In the genomic region with DNA sequence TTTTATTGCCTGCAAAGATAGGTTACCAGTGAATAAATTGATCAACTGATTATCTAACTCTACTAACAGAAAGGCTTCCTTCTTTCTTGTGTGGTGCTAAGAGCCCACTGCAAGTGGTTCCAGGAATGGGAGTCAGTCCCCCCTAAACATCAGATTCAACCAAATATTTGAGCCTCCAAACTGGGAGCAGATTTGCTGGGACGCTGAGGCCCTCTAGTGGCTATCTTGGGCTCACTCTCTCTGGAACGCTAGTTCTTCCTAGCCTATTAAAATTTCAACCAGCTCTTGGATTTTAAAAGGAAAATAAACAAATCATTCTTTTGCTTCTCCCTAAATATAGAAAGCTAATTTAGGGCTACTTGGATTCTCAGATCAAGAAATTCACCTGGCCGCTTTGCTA, we compare ENCODE assay signal across 8 mouse cellular contexts.
DNase-seq lines count a peak whose midpoint lies in the region; ATAC-seq and TF ChIP-seq lines count a peak whose summit lies in the region.
"Had no signal": no experiment of that assay in that cellular context is flagged by ENCODE, and none has a peak within 500 bp of the region (broad histone marks: within the 10 kb centered on the region; RNA-seq: fewer than 3 reads in every experiment).

No protein-coding gene starts in this region.

- H3K4me1 ChIP-seq in testis, adult 2 months (ENCODE audit: control insufficient read depth, insufficient read depth, low read length), result no peaks in the 10 kb centered on the region
- H3K4me1 ChIP-seq in embryonic facial prominence, embryonic 11.5 days (ENCODE audit: control insufficient read depth, insufficient read depth, low read length), result no peaks in the 10 kb centered on the region
- H3K4me1 ChIP-seq: megakaryocyte, embryonic 14.5 days had no signal

- DNase-seq in testis, postnatal 14 days (ENCODE audit: low spot score), result no peak
- peak; percentile 85 for DNase-seq in brain, adult 2 months (ENCODE audit: low read depth, low spot score)
- peak; percentile 65 for DNase-seq in embryonic facial prominence, embryonic 11.5 days (ENCODE audit: low spot score)
- peak; percentile 35 for DNase-seq in kidney, postnatal 14 days
- peak; percentile 45 for DNase-seq in lung, postnatal 10 days
- no peak for DNase-seq in spleen, adult 18-20 months

- no peaks in the 10 kb centered on the region for H3K36me3 ChIP-seq in testis, adult 2 months (ENCODE audit: control insufficient read depth, insufficient read depth, low read length)
- H3K36me3 ChIP-seq in embryonic facial prominence, embryonic 11.5 days (replicated peaks; ENCODE audit: control insufficient read depth, insufficient read depth, low read depth, low read length), result no peaks in the 10 kb centered on the region

- WGBS in embryonic facial prominence, embryonic 11.5 days, result 21% methylated on average over 3 of the region's 3 CpGs

- no peak overlapping the region for H3K27ac ChIP-seq in testis, adult 2 months (ENCODE audit: control insufficient read depth, insufficient read depth, low read depth, low read length)
- no peak overlapping the region for H3K27ac ChIP-seq in embryonic facial prominence, embryonic 11.5 days (replicated peaks; ENCODE audit: low read depth, low read length)

- no peaks in the 10 kb centered on the region for H3K9me3 ChIP-seq in embryonic facial prominence, embryonic 11.5 days (replicated peaks; ENCODE audit: control insufficient read depth, low read length)

- no peak for ATAC-seq in embryonic facial prominence, embryonic 11.5 days (replicated peaks; ENCODE audit: insufficient number of reproducible peaks, low FRiP score, low TSS enrichment, low read depth)

- H3K4me2 ChIP-seq in embryonic facial prominence, embryonic 11.5 days (ENCODE audit: low read depth, low read length), result no peak overlapping the region

- H3K4me3 ChIP-seq in testis, adult 2 months (ENCODE audit: control insufficient read depth, low read depth, low read length), result no peak overlapping the region
- no peak overlapping the region for H3K4me3 ChIP-seq in embryonic facial prominence, embryonic 11.5 days (ENCODE audit: low read depth, low read length)
- H3K4me3 ChIP-seq: megakaryocyte, embryonic 14.5 days had no signal

- TF ChIP-seq POLR2A in testis, adult 2 months (IDR thresholded peaks at IDR 0.05; ENCODE audit: control insufficient read depth, low read depth, low read length), result no peak

- H3K9ac ChIP-seq in embryonic facial prominence, embryonic 11.5 days (replicated peaks; ENCODE audit: low read length), result no peak overlapping the region

- TF ChIP-seq CTCF in testis, adult 2 months (IDR thresholded peaks at IDR 0.05; ENCODE audit: control insufficient read depth, insufficient read depth, insufficient replicate concordance, low read depth, low read length), result peak; percentile 26; the same call in 1 of the 2 replicates

- H3K27me3 ChIP-seq in testis, adult 2 months (ENCODE audit: control insufficient read depth, insufficient read depth, low read length), result no peaks in the 10 kb centered on the region
- no peaks in the 10 kb centered on the region for H3K27me3 ChIP-seq in embryonic facial prominence, embryonic 11.5 days (ENCODE audit: control insufficient read depth, insufficient read depth, low read length)
- H3K27me3 ChIP-seq: megakaryocyte, embryonic 14.5 days had no signal

Comparison
In these comparisons a context has a peak if more than half of its experiments do, and no peak if none do; other contexts are left out.
1. DNase-seq: peak in brain, adult 2 months (single experiment), embryonic facial prominence, embryonic 11.5 days (single experiment), kidney, postnatal 14 days (single experiment) and lung, postnatal 10 days (single experiment); none in testis, postnatal 14 days (single experiment) and spleen, adult 18-20 months (0 of 2).